Mouse (Mus musculus): Measurements from ENCODE around the gene Oaz2.
A peak's percentile ranks its signal among the peaks of the same experiment; 100 is the strongest.

DNA sequence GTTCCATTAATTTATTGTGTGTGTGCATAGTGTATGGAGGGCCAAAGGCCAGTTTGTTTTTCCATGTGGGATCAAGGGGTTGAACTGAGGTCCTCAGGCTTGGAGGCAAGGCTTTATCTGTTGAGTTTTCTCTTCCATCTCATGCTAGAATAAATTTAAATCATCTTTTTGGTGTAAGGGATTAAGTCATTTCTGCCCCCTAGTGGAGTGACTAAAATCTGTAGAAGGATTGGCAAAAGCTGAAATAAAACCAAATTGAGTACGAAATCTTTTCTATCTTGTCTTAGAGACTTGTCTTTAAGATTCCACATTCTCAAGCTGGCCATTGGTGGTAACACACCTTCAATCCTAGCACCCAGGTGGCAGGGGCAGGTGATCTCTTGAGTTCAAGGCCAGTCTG, 15.2 kb downstream of the Oaz2 start:
- no peak for TF ChIP-seq EP300 (IDR thresholded peaks at IDR 0.05; ENCODE audit: low read depth)
- peak; percentile 47 for TF ChIP-seq CTCF (IDR thresholded peaks at IDR 0.05; ENCODE audit: low read depth)
